Mouse (Mus musculus): ENCODE measurements around the gene Egf. TPM values are rescaled to one million over a fixed set of nuclear protein-coding genes. Genes with fewer than 3 reads are reported as not detected.

Gene Egf
- polyA plus RNA-seq, 1 experiment from 2014 or later = 0.95 TPM

DNA sequence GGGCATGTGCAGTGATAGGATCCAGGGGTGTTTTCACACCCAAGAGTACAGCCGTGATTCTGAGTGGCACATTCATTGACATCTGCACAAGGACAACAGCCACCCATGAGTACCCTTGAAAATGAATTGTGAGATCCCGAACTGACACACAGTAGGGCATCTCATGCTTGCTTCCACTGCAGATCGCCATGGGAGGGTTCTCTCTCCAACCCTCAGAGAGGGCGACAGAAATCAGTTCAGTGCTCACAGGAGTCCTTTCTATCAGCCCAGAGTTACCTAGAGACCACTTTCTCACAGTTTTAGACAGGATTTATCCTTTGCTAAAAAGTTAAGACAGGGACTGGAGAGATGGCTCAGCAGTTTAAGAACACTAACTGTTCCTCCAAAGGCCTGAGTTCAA is 31.8 kb downstream of the Egf start:
- DNase-seq (ENCODE audit: low spot score) = no peak

DNA sequence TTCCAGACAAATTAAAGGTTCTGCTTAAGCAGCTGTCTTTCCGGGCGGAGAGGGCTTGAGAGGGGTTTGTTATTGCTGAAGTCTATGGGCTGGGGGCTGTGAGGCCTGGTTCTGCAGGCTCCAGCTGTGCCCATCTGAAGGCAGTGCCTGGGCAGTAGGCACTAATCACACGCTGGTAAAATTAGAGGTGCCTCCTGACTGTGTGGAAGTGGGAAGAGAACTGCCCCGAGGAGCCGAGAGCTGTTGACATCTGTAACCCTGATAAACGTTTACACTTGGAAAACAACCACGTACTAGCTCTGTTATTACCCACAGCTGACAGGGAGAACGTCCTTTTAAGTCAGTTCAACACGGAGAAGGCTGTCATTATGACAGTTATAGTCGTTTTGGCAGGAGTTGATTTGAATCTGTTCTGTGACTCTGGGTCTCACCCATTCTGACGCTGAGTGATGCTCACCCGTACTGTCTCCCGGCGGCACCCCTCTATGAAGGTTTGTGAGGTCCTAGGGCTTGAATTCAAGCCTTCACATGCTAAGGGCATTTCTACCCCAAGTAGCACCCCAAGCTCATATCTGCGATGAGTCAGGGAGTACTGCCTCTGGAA is 40.5 kb downstream of the Egf start:
- DNase-seq (ENCODE audit: low spot score) = no peak

DNA sequence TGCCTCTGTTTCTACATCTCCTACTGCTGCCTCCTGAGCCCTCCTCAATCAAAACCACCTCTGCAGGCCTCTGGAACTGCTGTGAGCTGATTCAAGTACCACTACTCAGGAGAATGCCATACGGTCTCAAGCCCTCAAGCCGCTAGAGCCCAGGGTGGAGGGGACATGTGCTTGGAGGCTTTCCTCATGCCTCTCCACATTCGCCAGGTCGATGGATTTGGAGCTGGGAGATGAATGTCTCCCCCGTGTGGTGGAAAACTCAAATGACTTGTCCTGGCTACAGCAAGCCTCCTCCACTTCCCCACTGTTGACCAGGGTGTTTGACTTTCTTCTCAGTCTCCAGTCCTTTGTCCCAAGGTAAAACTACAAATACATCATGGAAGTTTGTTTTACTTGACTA is 47.0 kb downstream of the Egf start:
- DNase-seq (ENCODE audit: low spot score) = peak; percentile 50

DNA sequence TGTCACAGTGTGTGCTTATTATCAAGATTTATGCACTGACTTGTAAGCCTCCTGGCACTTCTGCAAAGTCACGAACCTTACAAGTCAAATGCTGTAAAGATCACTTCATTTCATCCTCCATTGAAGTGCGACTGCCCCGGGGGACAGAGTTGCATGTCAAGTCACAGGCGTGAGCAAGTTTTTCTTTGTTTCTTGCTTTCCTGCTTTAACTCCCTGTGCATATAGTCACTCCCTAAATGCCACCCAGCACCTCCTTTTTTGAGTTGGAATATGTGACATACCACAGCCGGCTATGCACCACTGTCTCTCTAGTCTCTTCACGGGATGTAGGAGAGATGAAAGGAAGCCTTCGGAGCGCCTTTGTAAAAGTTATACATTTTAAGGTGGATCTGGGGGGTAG is 56.2 kb downstream of the Egf start:
- no peak for DNase-seq (ENCODE audit: low spot score)

DNA sequence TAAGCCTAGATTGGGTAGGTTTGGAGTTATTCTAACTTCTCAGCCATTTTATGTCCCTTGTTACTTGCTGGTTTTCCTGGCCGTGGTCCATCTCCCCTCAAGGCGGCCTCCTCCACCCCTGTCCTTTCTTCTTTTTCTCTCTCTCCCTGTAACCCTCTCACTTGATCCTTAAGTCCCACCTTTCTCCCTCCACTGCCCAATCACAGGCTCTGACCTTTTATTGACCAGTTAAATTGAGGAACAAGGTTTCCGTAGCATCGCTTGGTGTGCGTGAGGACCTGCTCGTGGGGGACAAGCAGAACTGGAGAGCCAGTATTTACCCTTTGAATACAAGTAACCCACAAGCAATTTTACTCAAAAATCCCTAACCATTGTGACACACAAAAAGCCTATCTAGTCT is 56.8 kb downstream of the Egf start:
- no peak for DNase-seq (ENCODE audit: low spot score)

DNA sequence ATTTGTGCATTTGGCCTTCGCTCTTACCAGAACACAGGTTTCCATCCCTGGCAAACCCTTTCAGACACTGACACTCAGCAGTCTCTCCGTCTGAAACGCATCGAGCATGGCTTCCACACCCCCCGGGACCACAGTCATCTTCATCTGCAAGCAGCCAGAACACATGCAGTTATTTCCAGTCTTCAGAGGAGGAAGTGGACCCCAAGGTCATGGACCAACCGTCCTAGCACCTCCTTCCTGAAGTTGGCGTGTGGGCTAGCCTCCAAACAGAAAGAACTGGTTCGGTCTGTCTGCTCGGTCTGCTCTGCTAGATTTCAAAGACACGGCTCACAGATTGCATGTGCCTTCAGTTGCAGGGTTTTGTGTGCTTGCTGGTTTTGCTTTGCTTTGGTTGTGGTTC is 57.4 kb downstream of the Egf start:
- no peak for DNase-seq (ENCODE audit: low spot score)

DNA sequence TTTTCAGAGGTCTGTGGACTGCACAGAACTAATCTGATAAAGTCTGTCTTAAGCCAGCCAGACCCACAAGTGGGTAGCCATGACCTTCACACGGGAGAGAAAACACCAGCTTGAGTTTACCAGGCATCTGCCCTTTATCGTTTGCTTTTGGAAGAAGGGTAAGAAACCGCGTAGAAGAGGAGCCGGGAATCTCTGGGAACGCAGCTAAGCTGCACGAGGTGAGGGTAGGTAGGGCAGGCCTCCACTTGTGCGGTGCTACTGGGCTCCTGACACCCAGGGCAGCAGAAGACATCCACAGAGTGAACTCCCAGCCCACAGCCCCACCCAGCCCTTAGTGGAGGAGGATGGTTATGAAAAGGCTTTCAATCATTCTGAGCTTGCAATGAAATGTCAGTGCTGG is 59.2 kb downstream of the Egf start:
- DNase-seq (ENCODE audit: low spot score) = no peak

DNA sequence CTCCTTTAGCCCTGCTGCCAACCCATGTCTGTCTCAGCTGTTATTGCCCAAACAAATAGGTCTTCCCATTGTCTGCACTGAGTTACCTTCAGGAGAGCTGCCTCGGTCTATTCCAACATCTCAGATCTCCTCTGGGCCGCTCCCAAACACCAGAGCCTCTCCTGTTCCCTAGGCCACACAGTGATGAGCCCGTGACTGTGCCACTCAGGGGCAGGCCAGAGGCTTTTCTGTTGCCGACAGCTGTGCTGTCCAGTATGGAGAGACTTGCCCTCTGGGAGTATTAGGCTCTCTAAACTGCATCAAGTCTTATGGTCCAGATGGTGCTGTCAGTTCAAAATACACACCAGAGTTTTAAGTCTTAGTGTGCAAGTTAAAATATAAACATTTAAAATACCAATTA is 61.5 kb downstream of the Egf start:
- DNase-seq (ENCODE audit: low spot score) = no peak

DNA sequence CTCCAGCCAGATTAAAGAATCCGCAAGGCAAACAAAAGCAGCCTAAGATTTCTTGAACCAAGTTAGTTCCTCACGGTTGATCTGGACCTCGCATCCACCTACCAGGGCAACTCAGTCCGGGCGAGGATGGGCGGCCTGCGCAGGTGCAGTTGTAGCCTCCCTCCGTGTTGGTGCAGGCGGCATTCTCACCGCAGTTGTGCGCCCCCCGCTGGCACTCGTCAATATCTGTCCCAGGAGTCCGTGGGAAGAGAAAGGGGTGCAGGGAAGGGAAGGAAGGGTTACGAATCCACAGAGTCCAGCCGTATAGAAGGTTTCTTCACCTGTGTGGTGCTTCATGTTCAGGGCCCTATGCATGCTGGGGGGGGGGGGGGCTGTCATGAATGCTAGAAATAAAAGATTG is 62.3 kb downstream of the Egf start:
- no peak for DNase-seq (ENCODE audit: low spot score)

DNA sequence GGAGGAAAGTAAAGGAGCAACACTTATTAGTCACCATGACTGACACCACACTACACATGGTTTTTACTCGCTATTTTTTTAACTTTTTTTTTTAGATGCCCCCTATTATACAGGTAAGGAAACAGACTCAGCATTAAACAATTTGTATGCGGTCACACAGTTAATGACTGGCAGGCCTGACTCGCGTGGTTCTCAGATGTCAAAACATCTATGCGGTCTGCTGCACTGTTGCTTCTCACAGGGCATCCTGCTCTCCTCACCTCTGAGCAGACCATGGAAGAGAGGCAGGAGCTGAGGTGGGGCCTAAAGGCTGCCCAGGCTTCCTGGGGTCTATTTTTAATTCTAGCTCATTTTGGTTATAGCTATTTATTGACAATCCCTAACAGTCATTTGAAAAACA is 67.7 kb downstream of the Egf start:
- DNase-seq (ENCODE audit: low spot score) = no peak

DNA sequence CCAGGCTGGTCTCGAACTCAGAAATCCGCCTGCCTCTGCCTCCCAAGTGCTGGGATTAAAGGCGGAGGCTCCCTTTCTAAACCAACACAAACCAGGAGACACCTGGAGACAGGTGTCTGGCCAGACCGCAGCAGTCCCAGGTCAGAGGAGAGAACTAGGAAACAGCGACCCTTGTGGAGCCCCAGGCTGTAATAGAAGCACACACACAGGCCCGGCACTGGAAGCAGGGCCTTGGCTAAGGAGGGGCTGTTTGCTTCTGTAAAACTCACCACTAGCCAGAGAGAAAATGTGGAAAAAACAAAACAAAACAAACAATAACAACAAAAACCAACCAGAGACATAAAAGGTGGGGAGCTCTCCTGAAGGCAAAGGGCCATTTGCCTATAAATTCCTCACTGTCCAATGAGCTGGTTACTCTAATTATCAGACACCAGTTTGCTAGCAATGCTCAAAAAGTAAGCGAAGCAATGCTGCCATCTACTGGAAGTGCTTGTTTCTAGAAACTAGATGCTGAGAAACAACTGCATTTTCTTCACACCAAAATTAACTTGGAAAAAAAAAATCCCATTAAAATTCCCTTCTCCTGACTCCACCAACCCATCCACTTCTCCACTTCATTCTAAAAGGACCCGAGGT is 68.3 kb downstream of the Egf start:
- peak; percentile 68 for DNase-seq (ENCODE audit: low spot score)

DNA sequence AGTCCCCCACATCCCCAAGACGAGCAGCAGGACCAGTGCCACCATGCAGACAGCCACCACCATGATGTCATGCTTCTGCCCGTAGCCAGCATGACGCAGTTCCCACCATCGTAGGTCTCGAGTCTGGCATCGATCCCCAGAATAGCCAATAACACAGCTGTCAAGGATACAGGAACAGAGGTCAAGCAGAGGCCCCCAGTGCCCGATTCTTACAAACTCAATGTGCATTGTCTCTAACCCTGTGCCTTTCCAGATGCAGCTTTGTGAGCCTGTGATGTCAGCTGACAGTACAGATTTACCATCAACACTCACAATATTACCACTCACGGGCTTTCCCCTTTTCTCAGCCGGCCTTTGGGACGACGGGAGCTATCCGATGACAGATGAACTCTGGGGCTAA is 68.9 kb downstream of the Egf start:
- no peak for DNase-seq (ENCODE audit: low spot score)

DNA sequence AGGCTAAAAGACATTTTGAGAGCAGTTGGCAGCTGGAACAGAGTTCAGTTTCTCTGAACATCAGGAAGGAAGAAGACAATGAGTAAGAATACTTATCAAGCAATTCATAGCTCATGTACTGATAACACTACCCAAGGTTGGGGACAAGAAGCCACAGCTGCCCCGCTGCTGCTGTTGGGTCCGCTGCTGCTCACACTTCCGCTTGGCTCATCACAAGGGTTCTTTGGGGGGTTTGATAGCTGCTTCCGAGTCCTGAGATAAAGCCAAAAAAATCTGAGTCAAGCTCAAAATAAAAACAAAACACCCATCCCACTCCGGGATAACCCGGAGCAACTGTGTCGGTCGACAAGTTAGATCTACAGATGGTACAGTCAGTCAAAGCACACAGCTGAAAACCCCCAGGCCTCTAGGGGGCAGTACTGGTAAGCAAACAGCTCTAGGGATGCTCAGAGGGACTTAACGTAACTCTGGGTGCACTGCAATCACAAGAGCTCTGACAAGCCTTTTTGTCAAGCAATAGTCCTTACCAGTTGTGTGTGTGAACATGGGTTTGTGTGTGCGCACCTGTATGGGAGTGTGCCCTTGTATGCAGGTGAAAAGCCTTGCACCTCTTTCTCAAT is 71.9 kb downstream of the Egf start:
- peak; percentile 27 for DNase-seq (ENCODE audit: low spot score)

DNA sequence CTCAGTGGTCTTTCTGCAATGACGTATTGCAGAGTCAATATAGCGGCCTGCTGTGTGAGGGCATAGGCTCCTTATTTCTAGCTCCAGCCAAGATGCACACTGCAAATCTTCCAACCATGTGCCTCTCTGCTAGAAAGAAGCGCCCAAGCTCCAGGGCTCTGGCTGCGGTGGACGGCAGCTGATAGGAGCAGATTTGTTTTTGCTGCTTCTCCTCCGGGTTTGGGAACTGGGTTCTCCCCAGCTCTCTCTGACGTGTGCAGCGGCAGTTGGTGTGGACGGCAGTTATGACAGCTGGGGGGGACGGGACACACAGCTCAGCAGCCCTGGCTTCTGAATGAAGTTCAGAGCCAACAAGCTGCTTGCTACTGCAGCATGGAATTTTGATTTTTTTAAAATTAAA is 72.7 kb downstream of the Egf start:
- no peak for DNase-seq (ENCODE audit: low spot score)

DNA sequence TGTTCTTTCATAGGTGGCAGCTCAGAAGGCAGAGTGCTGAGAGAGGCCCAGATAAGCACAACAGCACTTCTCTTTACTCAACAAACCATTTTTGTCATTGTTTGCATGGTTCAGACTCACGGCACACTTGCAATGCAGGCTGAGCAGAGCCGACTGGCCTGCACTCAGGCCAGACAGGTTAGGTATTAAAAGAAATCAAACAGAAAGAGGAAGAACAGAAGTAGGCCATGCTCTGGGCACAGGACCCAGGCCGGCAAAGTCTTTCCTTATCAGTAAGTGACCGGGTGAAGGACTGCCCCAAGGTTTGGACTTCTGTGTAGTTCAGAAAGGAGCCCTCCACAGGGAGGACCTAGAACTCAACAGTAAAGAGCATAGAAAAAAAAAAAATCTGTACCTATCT is 73.3 kb downstream of the Egf start:
- no peak for DNase-seq (ENCODE audit: low spot score)

DNA sequence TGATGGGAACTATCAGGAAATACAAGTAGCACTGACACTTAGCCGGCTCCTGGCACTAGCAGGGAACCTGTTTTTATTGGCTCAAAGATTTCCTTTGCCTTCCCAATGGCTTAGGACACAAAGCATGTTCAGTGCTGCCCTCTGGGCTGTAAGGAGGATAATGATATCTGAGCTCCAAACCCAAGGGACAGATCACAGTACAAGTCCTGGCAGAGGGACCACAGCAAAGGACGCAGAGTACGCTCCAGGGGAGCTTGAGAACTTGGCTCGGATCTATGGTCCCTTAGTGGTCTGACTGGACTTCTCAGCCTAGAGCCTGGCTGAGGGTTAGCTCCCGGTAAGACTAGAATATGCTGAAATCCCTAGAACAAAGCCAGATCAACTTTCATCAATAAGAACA is 74.9 kb downstream of the Egf start:
- no peak for DNase-seq (ENCODE audit: low spot score)

DNA sequence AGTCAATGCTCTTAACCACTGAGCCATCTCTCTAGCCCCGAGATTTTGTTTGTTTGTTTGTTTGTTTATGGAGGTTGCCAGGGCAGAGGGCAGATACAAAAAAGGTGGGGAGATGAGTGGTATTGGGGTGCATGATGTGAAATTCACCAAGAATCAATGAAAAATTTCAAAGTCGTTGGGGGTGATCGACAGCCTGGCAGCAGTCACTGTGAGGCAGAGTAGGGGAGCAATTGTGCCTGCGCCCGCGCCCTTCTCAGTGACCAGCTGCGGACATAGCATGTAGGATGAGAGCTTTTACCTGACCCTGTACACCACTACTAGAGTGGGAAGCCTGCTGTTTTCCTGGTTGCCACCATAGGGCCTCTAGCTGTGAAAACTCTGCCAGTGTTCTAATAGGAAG is 79.2 kb downstream of the Egf start:
- no peak for DNase-seq (ENCODE audit: low spot score)

DNA sequence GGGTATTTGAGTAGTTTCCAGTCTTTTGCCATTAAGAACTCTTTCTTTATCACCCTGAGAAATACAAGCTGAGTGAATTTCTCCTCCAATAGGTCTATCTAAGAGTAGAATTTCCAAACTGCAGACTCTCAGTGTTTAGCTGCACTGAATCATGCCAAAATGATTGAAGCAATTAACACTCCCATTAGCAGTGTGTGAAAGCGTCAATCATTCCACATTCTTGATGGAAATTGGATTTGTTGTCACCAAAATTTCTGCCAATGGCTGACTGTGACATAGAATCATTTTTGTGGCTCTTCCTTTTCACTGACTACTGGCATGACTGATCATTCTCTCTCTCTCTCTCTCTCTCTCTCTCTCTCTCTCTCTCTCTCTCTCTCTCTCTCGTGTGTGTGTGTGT is 91.2 kb downstream of the Egf start:
- DNase-seq (ENCODE audit: low spot score) = no peak

DNA sequence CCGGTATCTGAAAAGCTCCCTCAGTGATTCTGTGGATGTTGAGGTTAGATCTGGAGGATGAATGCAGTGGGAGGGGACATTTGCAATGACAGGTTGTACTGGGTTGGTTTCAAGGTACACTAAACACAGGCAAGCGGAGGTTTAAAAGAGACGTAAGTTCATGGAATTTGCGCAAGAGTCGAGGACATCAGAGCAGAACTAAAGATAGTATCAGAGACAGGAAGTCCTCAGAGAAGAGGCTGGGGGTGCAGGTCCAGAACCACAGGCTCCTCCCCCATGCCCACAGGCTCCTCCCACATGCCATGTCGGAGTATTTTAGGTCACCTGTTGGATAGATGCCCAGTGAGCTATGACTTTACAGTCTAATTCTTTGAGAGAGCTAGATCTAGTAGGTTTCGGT is 96.3 kb downstream of the Egf start:
- peak; percentile 47 for DNase-seq (ENCODE audit: low spot score)

DNA sequence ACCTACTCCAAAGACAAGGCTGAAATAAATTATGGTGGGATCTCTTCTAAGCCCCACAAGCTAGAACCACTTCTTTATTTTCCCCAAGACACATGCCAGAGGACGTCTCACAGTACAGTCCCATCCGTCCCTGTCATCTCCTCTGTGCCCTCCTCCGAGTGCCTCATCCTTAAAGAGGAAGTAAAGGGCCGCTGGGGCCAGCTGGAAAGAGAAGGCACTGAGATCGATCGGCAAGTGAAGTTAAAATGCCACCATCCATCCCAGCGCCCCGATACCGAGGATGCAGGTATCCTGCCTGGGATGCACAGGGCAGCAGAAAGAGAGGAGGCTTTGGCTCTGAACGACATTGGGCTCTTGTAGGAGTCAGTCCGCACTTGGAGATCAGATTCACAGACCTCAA is 97.3 kb downstream of the Egf start:
- DNase-seq (ENCODE audit: low spot score) = no peak

DNA sequence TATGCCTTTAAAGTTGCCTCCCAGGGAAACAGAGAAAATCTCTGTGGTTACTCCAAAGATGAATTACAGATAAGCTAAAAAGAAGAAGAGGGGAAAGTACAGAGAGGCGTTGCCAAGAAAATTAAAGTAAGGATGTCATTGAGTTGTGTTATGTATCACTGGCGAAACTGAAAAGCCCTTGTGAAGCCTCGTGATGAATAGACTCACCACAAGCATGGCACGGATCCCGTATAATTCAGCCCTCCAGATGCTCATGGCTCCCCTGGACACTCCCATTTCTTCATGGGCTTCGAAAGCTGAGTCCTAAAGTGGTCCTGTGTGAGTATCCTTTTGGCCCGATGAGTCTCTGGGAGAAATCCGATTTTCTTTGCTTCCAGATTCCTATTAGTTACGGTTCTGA is 97.9 kb downstream of the Egf start:
- DNase-seq (ENCODE audit: low spot score) = no peak

DNA sequence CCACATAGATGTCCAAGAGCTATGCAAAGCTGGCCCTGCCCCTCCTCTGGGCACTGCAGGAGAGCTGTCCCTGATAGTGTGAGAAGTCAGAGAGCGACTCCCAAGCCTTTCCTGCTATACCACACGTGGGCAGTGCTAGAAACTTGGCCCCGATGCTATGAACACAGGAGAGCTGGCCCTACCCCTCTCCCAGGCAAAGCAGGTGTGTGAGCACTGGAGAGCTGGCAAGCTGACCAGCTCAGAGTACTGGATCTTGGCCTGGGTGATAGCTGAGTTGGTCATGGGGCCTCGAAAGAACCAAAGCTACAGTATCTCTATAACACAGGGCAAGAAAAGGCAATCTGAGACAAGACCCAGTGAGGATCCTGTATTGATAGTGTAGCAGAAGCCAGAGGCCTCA is 98.6 kb downstream of the Egf start:
- DNase-seq (ENCODE audit: low spot score) = no peak

DNA sequence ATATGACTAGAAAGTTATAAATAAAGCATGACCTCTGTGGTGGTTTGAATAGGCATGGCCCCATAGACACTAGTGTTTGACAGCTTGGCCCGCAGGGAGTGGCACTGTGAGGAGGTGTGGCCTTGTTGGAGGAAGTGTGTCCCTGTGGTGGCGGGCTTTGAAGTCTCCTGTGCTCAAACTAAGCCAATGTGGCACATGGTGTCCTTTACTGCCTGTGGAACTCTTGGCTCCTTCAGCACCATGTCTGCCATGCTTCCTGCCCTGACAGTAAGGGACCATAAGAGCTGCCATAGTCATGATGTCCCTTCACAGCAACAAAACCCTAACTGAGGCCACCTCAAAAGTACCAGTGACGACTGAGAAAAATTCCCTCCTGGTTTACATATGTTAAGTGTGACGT is 102.6 kb downstream of the Egf start:
- DNase-seq (ENCODE audit: low spot score) = no peak
